Mouse (Mus musculus) urinary bladder, postnatal 10 days (tissue): ENCODE results near the gene Rnf5.

ENCODE experiments used
- DNase-seq: peaks from one replicate; pipeline ENCODE4 v3.0.0; 2022; ENCODE audit warnings: low spot score

Gene Rnf5

GRCm38 (mm10) chr17:34605609-34606008, 2.1 kb upstream of the Rnf5 start:
- DNase-seq: peak; percentile 87

- DNase-seq: no peak
These were observed 1.2 kb upstream of the Rnf5 start for GRCm38 (mm10) chr17:34604511-34605237.

GRCm38 (mm10) chr17:34604061-34604508, 595 bp upstream of the Rnf5 start, which contains the start of gene Agpat1:
Agpat1 (plus strand) TSS chr17:34604262.
- peak; percentile 97 for DNase-seq

GRCm38 (mm10) chr17:34601796-34602195, 1.7 kb downstream of the Rnf5 start:
- no peak for DNase-seq

GRCm38 (mm10) chr17:34599891-34600290, 3.6 kb downstream of the Rnf5 start:
- DNase-seq: no peak

GRCm38 (mm10) chr17:34597566-34598095, 5.9 kb downstream of the Rnf5 start, which contains the start of gene Ager:
Ager (plus strand) TSS chr17:34597862.
- no peak for DNase-seq

GRCm38 (mm10) chr17:34596098-34596497, 7.4 kb downstream of the Rnf5 start:
- DNase-seq: no peak

- no peak for DNase-seq
These were observed 9.6 kb downstream of the Rnf5 start for GRCm38 (mm10) chr17:34593752-34594525.

GRCm38 (mm10) chr17:34592581-34593549, 10.6 kb downstream of the Rnf5 start:
- no peak for DNase-seq

GRCm38 (mm10) chr17:34591994-34592375, 11.5 kb downstream of the Rnf5 start:
- DNase-seq: peak; percentile 84

GRCm38 (mm10) chr17:34591029-34591993, 12.2 kb downstream of the Rnf5 start, which contains the start of gene Pbx2:
Pbx2 (plus strand) TSS chr17:34591266.
- DNase-seq: no peak

- no peak for DNase-seq
These were observed 13.1 kb downstream of the Rnf5 start for GRCm38 (mm10) chr17:34590154-34590987.

- no peak for DNase-seq
These were observed 13.8 kb downstream of the Rnf5 start, which contains the start of gene Gpsm3 for GRCm38 (mm10) chr17:34589681-34590101. Gpsm3 (plus strand) TSS chr17:34589806.

GRCm38 (mm10) chr17:34589206-34589605, 14.3 kb downstream of the Rnf5 start:
- DNase-seq: no peak

GRCm38 (mm10) chr17:34588767-34589166, 14.7 kb downstream of the Rnf5 start:
- DNase-seq: no peak

- no peak for DNase-seq
These were observed 15.7 kb downstream of the Rnf5 start for GRCm38 (mm10) chr17:34587814-34588213.

GRCm38 (mm10) chr17:34587423-34587811, 16.1 kb downstream of the Rnf5 start:
- peak; percentile 76 for DNase-seq

- peak; percentile 57 for DNase-seq
These were observed 16.6 kb downstream of the Rnf5 start for GRCm38 (mm10) chr17:34586796-34587422.
